ENCODE assay signal across 23 mouse cellular contexts in the genomic region with DNA sequence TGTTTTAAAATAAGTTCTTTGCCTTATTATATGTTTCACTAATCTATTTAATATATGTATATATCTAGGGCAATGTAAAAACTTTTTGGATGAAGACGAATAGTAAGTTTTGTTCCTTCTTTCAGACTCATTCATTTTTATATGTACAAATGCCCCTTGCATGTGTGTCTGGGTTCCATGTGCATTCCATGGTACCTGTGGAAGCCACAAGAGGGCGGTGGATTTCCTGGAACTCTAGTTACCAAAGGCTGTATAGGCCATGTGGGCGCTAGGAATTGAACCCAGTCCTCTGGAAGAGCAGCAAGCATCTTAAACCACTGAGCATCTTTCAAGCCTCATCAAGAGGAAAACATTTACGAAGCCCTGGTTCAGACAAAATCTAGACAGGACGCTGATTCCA. TPM values are rescaled to one million over a fixed set of nuclear protein-coding genes. Genes with fewer than 3 reads are reported as not detected.
DNase-seq lines count a peak whose midpoint lies in the region; ATAC-seq and TF ChIP-seq lines count a peak whose summit lies in the region.
"Had no signal": no experiment of that assay in that cellular context is flagged by ENCODE, and none has a peak within 500 bp of the region (broad histone marks: within the 10 kb centered on the region; RNA-seq: fewer than 3 reads in every experiment).

No protein-coding gene starts in this region.

- no peak for DNase-seq in heart, adult 2 months
- peak; percentile 25 for DNase-seq in lung, embryonic 14.5 days
- DNase-seq in lung, postnatal 25 days (ENCODE audit: low spot score), result no peak
- peak; percentile 16 for DNase-seq in induced T-regulatory cell, adult 2 months (ENCODE audit: low read depth)
- DNase-seq in urinary bladder, postnatal 10 days (ENCODE audit: low spot score), result no peak
- DNase-seq: adrenal gland, adult 8-10 months; B cell, adult 2 months; cerebellum, adult 11 months; cerebellum, postnatal 36 days; heart, postnatal 14 days; kidney, adult 2 months; kidney, postnatal 25 days; lung, postnatal 10 days had no signal

- no peak for TF ChIP-seq EP300 in heart, adult 2 months (IDR thresholded peaks at IDR 0.05; ENCODE audit: insufficient read depth, low read depth, low read length)
- no peak for TF ChIP-seq EP300 in ES-Bruce4 (IDR thresholded peaks at IDR 0.05; ENCODE audit: insufficient read depth, low read depth, low read length)

- 96% methylated on average over 5 of the region's 5 CpGs for WGBS in heart, adult 2 months
- WGBS in heart, embryonic 11.5 days (ENCODE audit: insufficient replicate concordance), result 91% methylated on average over 5 of the region's 5 CpGs
- WGBS in lung, embryonic 14.5 days, result 94% methylated on average over 5 of the region's 5 CpGs

- H3K4me2 ChIP-seq in heart, embryonic 11.5 days, result no peak overlapping the region
- H3K4me2 ChIP-seq in lung, embryonic 14.5 days, result no peak overlapping the region
- H3K4me2 ChIP-seq: forebrain, embryonic 15.5 days; hindbrain, embryonic 14.5 days; stomach, embryonic 15.5 days had no signal

- H3K9ac ChIP-seq in heart, adult 2 months (ENCODE audit: low read depth, low read length), result no peak overlapping the region
- H3K9ac ChIP-seq in heart, embryonic 11.5 days (ENCODE audit: low read depth, low read length), result no peak overlapping the region
- H3K9ac ChIP-seq in lung, embryonic 14.5 days, result no peak overlapping the region
- H3K9ac ChIP-seq in ES-Bruce4 (ENCODE audit: low read depth, poor library complexity, severe bottlenecking), result no peak overlapping the region
- H3K9ac ChIP-seq: forebrain, embryonic 15.5 days; hindbrain, embryonic 14.5 days; stomach, embryonic 15.5 days had no signal

- TF ChIP-seq CTCF in heart, adult 2 months (IDR thresholded peaks at IDR 0.05), result peak; percentile 25; the same call in 1 of the 2 replicates
- TF ChIP-seq CTCF in lung, embryonic 14.5 days (IDR thresholded peaks at IDR 0.05; ENCODE audit: low read depth), result peak; percentile 44
- peak; percentile 25 for TF ChIP-seq CTCF in ES-Bruce4 (IDR thresholded peaks at IDR 0.05; ENCODE audit: low read depth, low read length)

- no peak overlapping the region for H3K27ac ChIP-seq in heart, adult 2 months
- H3K27ac ChIP-seq in heart, embryonic 11.5 days (ENCODE audit: low read depth, low read length), result no peak overlapping the region
- no peak overlapping the region for H3K27ac ChIP-seq in lung, embryonic 14.5 days (ENCODE audit: low read depth)
- H3K27ac ChIP-seq in ES-Bruce4 (ENCODE audit: insufficient read depth, low read length), result no peak overlapping the region
- H3K27ac ChIP-seq: forebrain, embryonic 15.5 days; heart, embryonic 10.5 days; hindbrain, embryonic 14.5 days; stomach, embryonic 15.5 days had no signal

- no peaks in the 10 kb centered on the region for H3K9me3 ChIP-seq in heart, embryonic 11.5 days (replicated peaks; ENCODE audit: control insufficient read depth, low read length)
- H3K9me3 ChIP-seq in lung, embryonic 14.5 days (ENCODE audit: low read depth, low read length), result no peaks in the 10 kb centered on the region
- H3K9me3 ChIP-seq in ES-Bruce4 (replicated peaks; ENCODE audit: control insufficient read depth, insufficient read depth, low read length, poor library complexity, severe bottlenecking), result no peaks in the 10 kb centered on the region
- H3K9me3 ChIP-seq: G1E; heart, embryonic 10.5 days; stomach, embryonic 15.5 days had no signal

- H3K27me3 ChIP-seq in heart, adult 2 months (ENCODE audit: control insufficient read depth, insufficient read depth, low read length), result no peaks in the 10 kb centered on the region
- no peaks in the 10 kb centered on the region for H3K27me3 ChIP-seq in heart, embryonic 11.5 days (ENCODE audit: control insufficient read depth, insufficient read depth, low read length)
- H3K27me3 ChIP-seq in lung, embryonic 14.5 days (ENCODE audit: insufficient read depth, low read length), result no peaks in the 10 kb centered on the region
- H3K27me3 ChIP-seq in ES-Bruce4 (ENCODE audit: control insufficient read depth, insufficient read depth, low read length, poor library complexity, severe bottlenecking), result no peaks in the 10 kb centered on the region
- H3K27me3 ChIP-seq: forebrain, embryonic 15.5 days; stomach, embryonic 15.5 days had no signal

- H3K4me1 ChIP-seq in heart, adult 2 months (ENCODE audit: control insufficient read depth, insufficient read depth, low read length), result no peaks in the 10 kb centered on the region
- H3K4me1 ChIP-seq in heart, embryonic 11.5 days (ENCODE audit: control insufficient read depth, insufficient read depth, low read length), result no peaks in the 10 kb centered on the region
- H3K4me1 ChIP-seq in lung, embryonic 14.5 days (ENCODE audit: insufficient read depth), result no peaks in the 10 kb centered on the region
- no peaks in the 10 kb centered on the region for H3K4me1 ChIP-seq in ES-Bruce4 (ENCODE audit: control insufficient read depth, insufficient read depth, low read length)
- H3K4me1 ChIP-seq: forebrain, embryonic 15.5 days; heart, embryonic 10.5 days; stomach, embryonic 15.5 days had no signal

- H3K4me3 ChIP-seq in heart, adult 2 months, result no peak overlapping the region
- H3K4me3 ChIP-seq in heart, embryonic 11.5 days (ENCODE audit: low read depth, low read length), result no peak overlapping the region
- H3K4me3 ChIP-seq in lung, embryonic 14.5 days (ENCODE audit: low read depth, low read length), result no peak overlapping the region
- no peak overlapping the region for H3K4me3 ChIP-seq in ES-Bruce4 (ENCODE audit: low read depth, low read length)
- H3K4me3 ChIP-seq: erythroblast, embryonic 14.5 days; forebrain, embryonic 15.5 days; heart, embryonic 10.5 days; stomach, embryonic 15.5 days had no signal

- TF ChIP-seq POLR2A in heart, adult 2 months (IDR thresholded peaks at IDR 0.05; ENCODE audit: insufficient read depth, low read depth, low read length), result no peak
- TF ChIP-seq POLR2A in ES-Bruce4 (IDR thresholded peaks at IDR 0.05; ENCODE audit: insufficient read depth, low read length), result no peak

- no peaks in the 10 kb centered on the region for H3K79me2 ChIP-seq in heart, adult 2 months (replicated peaks; ENCODE audit: control insufficient read depth, insufficient read depth, low read length)

- H3K36me3 ChIP-seq in heart, adult 2 months (ENCODE audit: control insufficient read depth, insufficient read depth, low read length), result 0 out of 2 replicates have a peak, but pooled peaks cover 2% of the 10 kb centered on the region
- peaks cover 46% of the 10 kb centered on the region for H3K36me3 ChIP-seq in heart, embryonic 11.5 days (ENCODE audit: control insufficient read depth, insufficient read depth, low read length)
- peaks cover 86% of the 10 kb centered on the region for H3K36me3 ChIP-seq in lung, embryonic 14.5 days (ENCODE audit: insufficient read depth)
- H3K36me3 ChIP-seq in ES-Bruce4 (ENCODE audit: control insufficient read depth, insufficient read depth, low read length, poor library complexity, severe bottlenecking), result peaks cover 51% of the 10 kb centered on the region

- intact Hi-C loops in heart, adult 2 months (cut with DNase I), result no loop called here

- no peak for ATAC-seq in heart, embryonic 11.5 days (replicated peaks; ENCODE audit: insufficient number of reproducible peaks, low FRiP score, low TSS enrichment)
- ATAC-seq in lung, embryonic 14.5 days (ENCODE audit: insufficient read depth), result no peak
- ATAC-seq: forebrain, embryonic 15.5 days had no signal

RNA-seq across cellular contexts. Expression of a gene that starts 39.9 kb away (rescaled TPM):
- under 1 TPM; 0.27 to 0.37 TPM for total RNA-seq in heart, adult 2 months (2021)
- polyA plus RNA-seq in heart, adult 2 months (2012; rRNA removed), result 0.12 and 0.61 TPM in 2 replicates
- polyA plus RNA-seq in heart, embryonic 11.5 days (2014; fragmentation: Nextera tagmentation; extraction: Ambion mirVana), result 61.9 and 80.7 TPM in 2 replicates
- polyA plus RNA-seq in lung, embryonic 14.5 days (2014; fragmentation: Nextera tagmentation; extraction: Ambion mirVana), result 29.3 and 33.3 TPM in 2 replicates
- polyA plus RNA-seq in ES-Bruce4 (2011; ENCODE audit: insufficient read depth, insufficient read length, low read depth, missing spikeins), result 12.9 and 13.1 TPM in 2 replicates
- total RNA-seq: liver, adult 2 months; megakaryocyte-erythroid progenitor cell, adult 5-6 weeks had no signal
- polyA plus RNA-seq: erythroblast, embryonic 14.5 days; G1E; kidney, adult 2 months; liver, adult 2 months had no signal

RNA-seq across cellular contexts. Expression of a gene that starts 48.0 kb away (rescaled TPM):
- 100 to 1,000 TPM; 800 to 921 TPM for total RNA-seq in heart, adult 2 months (2021)
- polyA plus RNA-seq in heart, adult 2 months (2012; rRNA removed), result 521 and 828 TPM in 2 replicates
- 49.3 and 68.3 TPM in 2 replicates for polyA plus RNA-seq in heart, embryonic 11.5 days (2014; fragmentation: Nextera tagmentation; extraction: Ambion mirVana)
- polyA plus RNA-seq in lung, embryonic 14.5 days (2014; fragmentation: Nextera tagmentation; extraction: Ambion mirVana), result 25.3 and 26.2 TPM in 2 replicates
- 39.8 and 42.8 TPM in 2 replicates for polyA plus RNA-seq in ES-Bruce4 (2011; ENCODE audit: insufficient read depth, insufficient read length, low read depth, missing spikeins)

RNA-seq across cellular contexts. Expression of a gene that starts 49.2 kb away (rescaled TPM):
- 1 to 10 TPM; 9.8 to 10.0 TPM for total RNA-seq in heart, adult 2 months (2021)
- polyA plus RNA-seq in heart, adult 2 months (2012; rRNA removed), result 5.3 and 10.1 TPM in 2 replicates
- 24.3 and 25.1 TPM in 2 replicates for polyA plus RNA-seq in heart, embryonic 11.5 days (2014; fragmentation: Nextera tagmentation; extraction: Ambion mirVana)
- 37.8 and 38.0 TPM in 2 replicates for polyA plus RNA-seq in lung, embryonic 14.5 days (2014; fragmentation: Nextera tagmentation; extraction: Ambion mirVana)
- polyA plus RNA-seq in ES-Bruce4 (2011; ENCODE audit: insufficient read depth, insufficient read length, low read depth, missing spikeins), result 69.2 and 70.6 TPM in 2 replicates

Comparison
In these comparisons a context has a peak if more than half of its experiments do, and no peak if none do; other contexts are left out.
1. DNase-seq: peak in lung, embryonic 14.5 days (single experiment) and induced T-regulatory cell, adult 2 months (single experiment); none in heart, adult 2 months (0 of 2), lung, postnatal 25 days (single experiment) and urinary bladder, postnatal 10 days (single experiment).
2. Peak in every context shown above with its lines, with median percentiles within 50 percentile points of each other: CTCF ChIP-seq.